Mouse (Mus musculus) heart, adult 18-20 months (tissue): Measurements from ENCODE around the gene Notch2. TPM values are rescaled to one million over a fixed set of nuclear protein-coding genes. Genes with fewer than 3 reads are reported as not detected.
"Not testable (repeated sequence)": the region's sequence is repeated elsewhere in the genome, so short reads cannot be mapped to it uniquely, and the experiment has no call there.

ENCODE experiments used
- DNase-seq, 2 experiments: peaks; one replicate each; pipeline ENCODE4 v3.0.0; 2021 to 2022; ENCODE audit warnings: mixed read lengths in 1 of 2
- total RNA-seq, 2 experiments: library from RNA; stranded (reverse); gene quantifications; 2 replicates each; pipeline ENCODE4 v1.2.3; 2021

Gene Notch2
- total RNA-seq, 2 experiments from 2014 or later, result 15.2 to 17.6 TPM

- no peak for DNase-seq
Measured at GRCm38 (mm10) chr3:98031104-98031503, 17.8 kb downstream of the Notch2 start.

GRCm38 (mm10) chr3:98032191-98032590 lies 18.9 kb downstream of the Notch2 start:
- no peak for DNase-seq

- DNase-seq, result no peak
Measured at GRCm38 (mm10) chr3:98032944-98033343, 19.6 kb downstream of the Notch2 start.

- no peak for DNase-seq
Measured at GRCm38 (mm10) chr3:98034622-98035593, 21.6 kb downstream of the Notch2 start.

GRCm38 (mm10) chr3:98036161-98036560 lies 22.8 kb downstream of the Notch2 start:
- peak in 1 of 2 experiments; percentile 56 for DNase-seq

- no peak for DNase-seq
Measured at GRCm38 (mm10) chr3:98037151-98037550, 23.8 kb downstream of the Notch2 start.

- no peak for DNase-seq
Measured at GRCm38 (mm10) chr3:98038658-98039057, 25.3 kb downstream of the Notch2 start.

- DNase-seq, result no peak
Measured at GRCm38 (mm10) chr3:98039223-98039622, 25.9 kb downstream of the Notch2 start.

- peak in 1 of 2 experiments; percentile 45 for DNase-seq
Measured at GRCm38 (mm10) chr3:98039666-98040456, 26.5 kb downstream of the Notch2 start.

GRCm38 (mm10) chr3:98040836-98041235 lies 27.5 kb downstream of the Notch2 start:
- peak; percentile 47 to 61 for DNase-seq

- peak; percentile 59 to 63 for DNase-seq
Measured at GRCm38 (mm10) chr3:98042301-98042700, 29.0 kb downstream of the Notch2 start.

GRCm38 (mm10) chr3:98042955-98043456 lies 29.7 kb downstream of the Notch2 start:
- DNase-seq, result peak; percentile 80 to 84

GRCm38 (mm10) chr3:98043669-98044068 lies 30.3 kb downstream of the Notch2 start:
- no peak for DNase-seq

- DNase-seq, result no peak
Measured at GRCm38 (mm10) chr3:98044768-98045368, 31.5 kb downstream of the Notch2 start.

- DNase-seq, result no peak
Measured at GRCm38 (mm10) chr3:98045465-98046148, 32.3 kb downstream of the Notch2 start.

- DNase-seq, result peak in 1 of 2 experiments; percentile 67
Measured at GRCm38 (mm10) chr3:98046305-98046704, 33.0 kb downstream of the Notch2 start.

GRCm38 (mm10) chr3:98049671-98050070 lies 36.3 kb downstream of the Notch2 start:
- no peak for DNase-seq

- DNase-seq, result not testable (repeated sequence)
Measured at GRCm38 (mm10) chr3:98050086-98050485, 36.8 kb downstream of the Notch2 start.

GRCm38 (mm10) chr3:98050492-98051406 lies 37.4 kb downstream of the Notch2 start:
- DNase-seq, result no peak

GRCm38 (mm10) chr3:98051407-98051968 lies 38.2 kb downstream of the Notch2 start:
- no peak for DNase-seq
